Mouse (Mus musculus) cortical plate, adult 2 months (tissue): ENCODE measurements at regions not wholly inside any gene's neighbourhood (a gene's known extent, or its start where the extent isn't known, plus 50 kb on each side); places are given as distances from the start of the nearest gene placed in this dataset.

Experiments
- CTCF ChIP-seq: fragments of 200-500 bp; IDR thresholded peaks from 2 replicates; pipeline ENCODE4 v1.5.1; 2011; ENCODE audit warnings: mild to moderate bottlenecking, control low read depth, low read length; ENCODE audit not compliant: insufficient read depth; ENCODE audit errors: extremely low read depth
- POLR2A ChIP-seq: fragments of 200-500 bp; IDR thresholded peaks from 2 replicates; pipeline ENCODE4 v1.6.1; 2011; ENCODE audit warnings: mild to moderate bottlenecking, low read length, control low read depth; ENCODE audit not compliant: insufficient read depth; ENCODE audit errors: extremely low read depth

DNA sequence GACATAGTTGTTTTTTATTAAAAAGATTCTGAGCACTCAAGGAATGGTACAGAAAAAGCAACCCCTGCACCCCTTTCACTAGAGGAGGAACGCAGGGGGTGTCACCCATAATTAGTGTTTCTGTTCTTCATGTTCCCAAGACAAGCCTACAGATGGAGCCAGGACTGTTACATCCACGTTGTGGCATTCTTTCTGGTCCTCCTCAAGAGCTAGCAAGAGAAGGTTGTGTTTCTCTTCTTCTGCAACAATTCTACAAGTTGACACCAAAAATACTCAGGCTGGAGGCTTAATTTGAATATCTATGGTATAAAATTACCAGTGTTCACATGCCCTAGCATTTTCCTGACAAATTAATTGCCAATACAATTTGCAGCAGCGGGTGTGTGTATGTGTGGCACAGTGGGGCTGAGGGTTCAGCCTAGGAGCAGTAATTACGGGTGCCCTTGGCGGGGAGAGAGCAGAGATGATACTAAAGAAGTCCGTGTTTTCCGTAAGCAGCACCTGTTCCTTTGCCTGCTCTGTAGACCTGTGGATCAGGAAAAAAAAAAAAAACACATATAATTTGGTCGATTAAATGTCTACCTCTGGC is 98.4 kb upstream of the Cpne4 start:
- TF ChIP-seq POLR2A (no peak), CTCF (no peak)
